Mouse (Mus musculus) CH12.LX (cell line): ENCODE measurements around the gene Serpinb2.

ENCODE experiments used
- BHLHE40 ChIP-seq: IDR thresholded peaks from 2 replicates; pipeline ENCODE4 v1.6.1; 2011; ENCODE audit warnings: mild to moderate bottlenecking, low read depth, low read length, improper control_type of control experiment
- CTCF ChIP-seq, 2 experiments: IDR thresholded peaks in 1 of 2; conservative IDR thresholded peaks in 1 of 2; 2 replicates each; pipeline ENCODE4 v1.5.1; 2011 to 2012; ENCODE audit warnings: low read depth in 2 of 2, low read length in 2 of 2, improper control_type of control experiment in 1 of 2, inconsistent platforms in 1 of 2, mild to moderate bottlenecking in 1 of 2, moderate library complexity in 1 of 2
- EP300 ChIP-seq: IDR thresholded peaks from 2 replicates; pipeline ENCODE4 v1.6.1; 2011; ENCODE audit warnings: low read length, improper control_type of control experiment
- KAT2A ChIP-seq: IDR thresholded peaks from 2 replicates; pipeline ENCODE4 v1.6.1; 2012; ENCODE audit warnings: low read length, improper control_type of control experiment, inconsistent platforms; ENCODE audit not compliant: insufficient replicate concordance
- MAZ ChIP-seq: IDR thresholded peaks from 2 replicates; pipeline ENCODE4 v1.6.1; 2012; ENCODE audit warnings: low read depth, mild to moderate bottlenecking, inconsistent platforms, low read length, improper control_type of control experiment, moderate library complexity
- NELFE ChIP-seq: IDR thresholded peaks from 2 replicates; pipeline ENCODE4 v1.6.1; 2011; ENCODE audit warnings: low read depth, low read length, improper control_type of control experiment
- POLR2A ChIP-seq: IDR thresholded peaks from 2 replicates; pipeline ENCODE4 v1.6.1; 2011; ENCODE audit warnings: low read depth, mild to moderate bottlenecking, improper control_type of control experiment, low read length
- RAD21 ChIP-seq: IDR thresholded peaks from 2 replicates; pipeline ENCODE4 v1.6.1; 2011; ENCODE audit warnings: low read depth, mild to moderate bottlenecking, low read length, improper control_type of control experiment, moderate library complexity
- RCOR1 ChIP-seq: conservative IDR thresholded peaks from 2 replicates; pipeline ENCODE4 v1.6.1; 2012; ENCODE audit warnings: low read depth, mild to moderate bottlenecking, inconsistent platforms, low read length, improper control_type of control experiment
- TCF12 ChIP-seq: IDR thresholded peaks from 2 replicates; pipeline ENCODE4 v1.6.1; 2014; ENCODE audit warnings: low read depth, mild to moderate bottlenecking, inconsistent platforms, low read length, improper control_type of control experiment
- ZKSCAN1 ChIP-seq: IDR thresholded peaks from 2 replicates; pipeline ENCODE4 v1.6.1; 2012; ENCODE audit warnings: low read depth, inconsistent platforms, low read length, improper control_type of control experiment, borderline replicate concordance

- TF ChIP-seq NELFE (no peak), RAD21 (no peak), CTCF (conservative IDR thresholded peaks at IDR 0.05 in 1 of 2, IDR thresholded peaks at IDR 0.05 in 1 of 2; ENCODE audit: low read depth in 2 of 2, low read length in 2 of 2) (no peak), RCOR1 (no peak), EP300 (no peak), BHLHE40 (no peak), TCF12 (no peak), ZKSCAN1 (no peak), POLR2A (no peak), MAZ (no peak), KAT2A (no peak)
Observed at GRCm38 (mm10) chr1:107581220-107581619, 70.0 kb downstream of the Serpinb2 start.
